Mouse (Mus musculus) limb, embryonic 14.5 days (tissue): ENCODE measurements at regions not wholly inside any gene's neighbourhood (a gene's known extent, or its start where the extent isn't known, plus 50 kb on each side); places are given as distances from the start of the nearest gene placed in this dataset.

Experiments
- ATAC-seq: fragments of 200-750 bp; cut with Nextera tagmentation; 2 replicates; pipeline ENCODE4 v1.8.0; 2017; ENCODE audit warnings: low read depth, moderate number of reproducible peaks, moderate TSS enrichment; ENCODE audit not compliant: low FRiP score
- DNase-seq: peaks from one replicate; pipeline ENCODE4 v3.0.0-alpha.2; 2015; ENCODE audit warnings: low spot score
- H3K27ac ChIP-seq: fragments of 300-500 bp; sonication (generic); replicated peaks from 2 replicates; pipeline ENCODE4 v1.5.1; 2014; ENCODE audit warnings: low read depth, mild to moderate bottlenecking, low read length, moderate library complexity, mixed read lengths
- H3K27me3 ChIP-seq: fragments of 300-500 bp; sonication (generic); 2 replicates; pipeline ENCODE4 v1.6.1; 2014; ENCODE audit warnings: low read length, mixed read lengths; ENCODE audit not compliant: control insufficient read depth, insufficient read depth
- H3K36me3 ChIP-seq: fragments of 300-500 bp; sonication (generic); 2 replicates; pipeline ENCODE4 v1.6.1; 2014; ENCODE audit warnings: mild to moderate bottlenecking, low read length, moderate library complexity, mixed read lengths; ENCODE audit not compliant: control insufficient read depth, insufficient read depth
- H3K4me1 ChIP-seq: fragments of 300-500 bp; sonication (generic); 2 replicates; pipeline ENCODE4 v1.6.1; 2014; ENCODE audit warnings: antibody characterized with exemption, low read length, mixed read lengths; ENCODE audit not compliant: control insufficient read depth, insufficient read depth
- H3K4me2 ChIP-seq: fragments of 300-500 bp; sonication (generic); replicated peaks from 2 replicates; pipeline ENCODE4 v1.6.1; 2014; ENCODE audit warnings: low read depth, mild to moderate bottlenecking, low read length, moderate library complexity; ENCODE audit not compliant: severe bottlenecking
- H3K4me3 ChIP-seq: fragments of 300-500 bp; sonication (generic); replicated peaks from 2 replicates; pipeline ENCODE4 v1.5.1; 2014; ENCODE audit warnings: low read length
- H3K9ac ChIP-seq: fragments of 300-500 bp; sonication (generic); 2 replicates; pipeline ENCODE4 v1.6.1; 2014; ENCODE audit warnings: mild to moderate bottlenecking, low read depth, low read length, moderate library complexity; ENCODE audit not compliant: severe bottlenecking
- H3K9me3 ChIP-seq: fragments of 300-500 bp; sonication (generic); 2 replicates; pipeline ENCODE4 v1.6.1; 2016; ENCODE audit warnings: low read length; ENCODE audit not compliant: control insufficient read depth
- POLR2A ChIP-seq: fragments of 200-500 bp; IDR thresholded peaks from 2 replicates; pipeline ENCODE4 v1.8.0; 2012; ENCODE audit warnings: inconsistent platforms, mild to moderate bottlenecking, moderate library complexity, borderline replicate concordance; ENCODE audit not compliant: insufficient read depth, insufficient read length; ENCODE audit errors: extremely low read depth
- WGBS: fragments of 180-500 bp; shearing (Covaris S2); extraction: QIAGEN DNeasy Blood & Tissue Kit; methylation state at CpG from one replicate; pipeline ENCODE4 v1.1.7; 2014; 5-methylcytosine and 5-hydroxymethylcytosine counted together

DNA sequence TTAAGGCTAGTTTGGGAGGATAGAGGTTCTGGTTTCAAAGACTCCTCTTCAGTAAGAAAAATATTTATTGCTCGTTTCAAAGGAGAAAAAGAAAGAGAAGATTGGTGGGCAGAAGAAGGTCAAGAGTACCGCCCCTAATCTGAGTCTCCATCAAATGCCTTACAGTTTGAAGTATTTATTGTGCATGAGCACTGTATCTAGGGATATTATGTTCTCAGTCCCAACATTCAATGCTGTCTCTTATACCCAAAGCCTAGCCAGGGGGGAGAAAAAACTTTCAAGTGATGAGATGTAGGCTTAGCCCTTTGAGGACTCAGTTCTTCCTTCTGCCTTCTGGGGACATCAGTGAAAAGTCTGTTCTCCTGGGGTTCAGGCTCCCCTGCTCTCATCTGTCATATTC, 271.7 kb downstream of the Ptbp2 start:
- DNase-seq = no peak
- no peak overlapping the region for H3K4me2 ChIP-seq
- H3K9ac ChIP-seq = no peak overlapping the region
- TF ChIP-seq POLR2A = no peak
- no peak overlapping the region for H3K27ac ChIP-seq
- H3K4me1 ChIP-seq = no peaks in the 10 kb centered on the region
- no peak overlapping the region for H3K4me3 ChIP-seq
- H3K27me3 ChIP-seq = no peaks in the 10 kb centered on the region
- no peaks in the 10 kb centered on the region for H3K36me3 ChIP-seq
- no peaks in the 10 kb centered on the region for H3K9me3 ChIP-seq
- no peak for ATAC-seq
- 55% methylated on average over 2 of the region's 2 CpGs for WGBS

DNA sequence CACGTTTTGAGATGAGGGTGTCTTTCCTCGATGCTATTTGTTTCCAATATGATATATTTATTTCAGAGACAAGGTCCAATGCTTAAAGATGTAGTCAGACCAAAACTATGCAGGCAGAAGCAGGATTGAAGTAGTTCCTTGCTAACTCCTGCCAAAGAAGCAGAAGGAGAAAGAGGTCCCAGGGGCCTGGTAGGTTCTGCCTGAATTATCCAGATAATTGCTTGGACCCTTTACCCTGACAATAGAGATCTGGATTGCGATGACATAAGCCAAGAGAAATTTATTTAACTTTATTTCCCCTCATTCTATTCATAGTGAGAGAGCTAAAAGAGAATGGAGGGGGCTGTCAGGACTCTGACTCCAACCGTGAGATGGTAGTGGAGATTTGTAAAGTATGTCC, 275.1 kb downstream of the Ptbp2 start:
- no peak overlapping the region for H3K4me2 ChIP-seq
- no peaks in the 10 kb centered on the region for H3K4me1 ChIP-seq
- no peak overlapping the region for H3K27ac ChIP-seq
- ATAC-seq (peak; percentile 73), DNase-seq (peak; percentile 76)
- no peaks in the 10 kb centered on the region for H3K36me3 ChIP-seq
- H3K4me3 ChIP-seq = no peak overlapping the region
- H3K9ac ChIP-seq = no peak overlapping the region
- WGBS = 63% methylated on average over 4 of the region's 4 CpGs
- TF ChIP-seq POLR2A = no peak
- H3K9me3 ChIP-seq = no peaks in the 10 kb centered on the region
- H3K27me3 ChIP-seq = no peaks in the 10 kb centered on the region

DNA sequence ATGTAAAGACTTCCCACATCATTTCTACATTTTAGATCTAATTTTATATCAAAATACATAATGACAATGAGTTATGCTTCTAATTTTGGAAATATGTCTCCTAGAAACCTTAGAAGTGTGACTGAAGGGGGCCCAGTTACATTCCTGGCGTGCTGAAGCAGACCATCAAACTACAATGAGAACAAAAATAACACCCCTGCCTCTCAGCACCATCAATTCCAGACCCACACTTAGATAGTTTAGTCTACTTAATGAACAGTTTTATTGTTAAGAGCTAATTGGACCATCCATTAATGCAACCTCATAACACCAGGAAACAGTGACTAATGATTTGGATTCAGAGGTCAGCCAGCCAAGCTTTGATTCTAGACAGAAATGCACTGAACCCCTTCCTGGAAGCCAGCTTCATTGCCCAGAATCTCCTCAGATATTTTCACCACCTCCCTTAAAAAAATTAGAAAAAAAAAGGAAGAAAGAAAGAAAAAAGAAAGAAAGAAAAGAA, 280.7 kb downstream of the Ptbp2 start:
- H3K9ac ChIP-seq = no peak overlapping the region
- no peaks in the 10 kb centered on the region for H3K4me1 ChIP-seq
- H3K36me3 ChIP-seq = no peaks in the 10 kb centered on the region
- H3K4me3 ChIP-seq = no peak overlapping the region
- WGBS = 31% methylated on average over 1 of the region's 1 CpGs
- no peak for ATAC-seq
- H3K27ac ChIP-seq = no peak overlapping the region
- H3K4me2 ChIP-seq = no peak overlapping the region
- no peak for TF ChIP-seq POLR2A
- DNase-seq = no peak
- H3K27me3 ChIP-seq = no peaks in the 10 kb centered on the region
- H3K9me3 ChIP-seq = no peaks in the 10 kb centered on the region

DNA sequence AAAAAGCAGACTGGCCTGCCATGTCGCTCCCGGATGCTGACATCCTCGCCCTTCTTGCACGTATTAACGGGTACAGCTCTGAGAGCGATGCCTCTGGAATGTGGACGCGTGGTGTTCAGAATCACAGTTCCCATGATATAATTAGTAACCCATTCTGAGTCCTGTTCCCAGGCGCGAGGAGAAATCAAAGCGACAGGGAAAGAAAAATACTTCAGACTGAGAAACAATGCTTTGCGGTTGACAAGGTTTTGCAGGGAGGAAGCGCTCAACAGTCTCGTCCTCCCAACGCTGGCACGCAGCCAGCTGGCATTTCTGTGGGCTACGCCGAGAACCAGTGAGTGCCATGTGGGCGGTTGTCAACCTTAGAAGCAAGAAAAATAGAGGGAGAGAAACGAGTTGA, 285.6 kb downstream of the Ptbp2 start:
- Histone ChIP-seq H3K9me3 (no peaks in the 10 kb centered on the region), H3K4me1 (no peaks in the 10 kb centered on the region), H3K4me2 (no peak overlapping the region), H3K27me3 (no peaks in the 10 kb centered on the region), H3K9ac (no peak overlapping the region), H3K36me3 (no peaks in the 10 kb centered on the region), H3K27ac (no peak overlapping the region), H3K4me3 (no peak overlapping the region)
- no peak for DNase-seq
- TF ChIP-seq POLR2A = no peak
- WGBS = 77% methylated on average over 20 of the region's 20 CpGs
- ATAC-seq = no peak

DNA sequence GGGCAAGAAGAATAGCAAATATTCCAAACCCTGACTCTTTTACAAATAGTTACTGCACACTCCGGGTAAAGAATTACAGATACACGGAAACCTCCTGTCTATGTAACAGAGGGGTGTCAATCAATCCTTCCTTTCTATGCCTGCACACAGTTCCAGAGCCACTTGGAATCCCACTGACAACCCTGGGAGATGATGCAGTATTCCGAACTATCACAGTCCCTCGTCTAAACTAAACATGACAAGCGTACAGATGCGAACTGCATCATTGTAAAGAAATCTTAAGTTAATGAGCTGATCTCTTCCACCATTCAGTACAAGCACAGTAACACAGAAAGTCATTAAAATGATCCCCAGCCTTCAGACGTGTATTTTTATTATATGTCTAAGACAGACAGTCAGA, 286.4 kb downstream of the Ptbp2 start:
- Histone ChIP-seq H3K4me3 (no peak overlapping the region), H3K9me3 (no peaks in the 10 kb centered on the region), H3K4me2 (no peak overlapping the region), H3K36me3 (no peaks in the 10 kb centered on the region), H3K4me1 (no peaks in the 10 kb centered on the region), H3K27me3 (no peaks in the 10 kb centered on the region), H3K9ac (no peak overlapping the region), H3K27ac (no peak overlapping the region)
- DNase-seq = no peak
- ATAC-seq = no peak
- no peak for TF ChIP-seq POLR2A
- WGBS = 74% methylated on average over 7 of the region's 7 CpGs

DNA sequence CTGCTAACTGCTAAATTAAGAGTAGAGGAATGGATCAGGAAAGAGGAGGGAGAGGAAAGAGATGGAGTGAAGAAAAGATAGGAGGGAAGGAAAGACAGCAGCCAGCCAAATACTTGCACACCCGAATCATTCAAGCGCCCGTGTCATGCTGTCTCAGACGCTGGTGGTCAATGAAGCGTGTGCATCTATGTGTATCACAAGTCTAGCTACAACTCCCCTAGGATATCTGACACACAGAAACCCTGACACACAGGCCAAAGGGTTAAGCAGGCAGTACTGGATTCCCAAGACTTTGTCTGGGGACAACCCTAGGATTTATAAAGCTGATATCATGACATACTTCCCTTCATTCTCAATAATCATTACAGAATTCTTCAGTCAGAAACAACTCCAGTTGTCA, 289.7 kb downstream of the Ptbp2 start:
- H3K27me3 ChIP-seq = no peaks in the 10 kb centered on the region
- H3K4me2 ChIP-seq = no peak overlapping the region
- no peaks in the 10 kb centered on the region for H3K36me3 ChIP-seq
- TF ChIP-seq POLR2A = no peak
- H3K9me3 ChIP-seq = no peaks in the 10 kb centered on the region
- 92% methylated on average over 5 of the region's 5 CpGs for WGBS
- no peaks in the 10 kb centered on the region for H3K4me1 ChIP-seq
- no peak overlapping the region for H3K4me3 ChIP-seq
- no peak overlapping the region for H3K27ac ChIP-seq
- DNase-seq (no peak), ATAC-seq (no peak)
- no peak overlapping the region for H3K9ac ChIP-seq
